Mouse (Mus musculus) liver (tissue): Measurements from ENCODE around the gene Mtnr1a.

Source experiments
- DNase-seq: peaks from one replicate; pipeline ENCODE4 v3.0.0-alpha.2; 2020; ENCODE audit warnings: mixed read lengths

Gene Mtnr1a

DNA sequence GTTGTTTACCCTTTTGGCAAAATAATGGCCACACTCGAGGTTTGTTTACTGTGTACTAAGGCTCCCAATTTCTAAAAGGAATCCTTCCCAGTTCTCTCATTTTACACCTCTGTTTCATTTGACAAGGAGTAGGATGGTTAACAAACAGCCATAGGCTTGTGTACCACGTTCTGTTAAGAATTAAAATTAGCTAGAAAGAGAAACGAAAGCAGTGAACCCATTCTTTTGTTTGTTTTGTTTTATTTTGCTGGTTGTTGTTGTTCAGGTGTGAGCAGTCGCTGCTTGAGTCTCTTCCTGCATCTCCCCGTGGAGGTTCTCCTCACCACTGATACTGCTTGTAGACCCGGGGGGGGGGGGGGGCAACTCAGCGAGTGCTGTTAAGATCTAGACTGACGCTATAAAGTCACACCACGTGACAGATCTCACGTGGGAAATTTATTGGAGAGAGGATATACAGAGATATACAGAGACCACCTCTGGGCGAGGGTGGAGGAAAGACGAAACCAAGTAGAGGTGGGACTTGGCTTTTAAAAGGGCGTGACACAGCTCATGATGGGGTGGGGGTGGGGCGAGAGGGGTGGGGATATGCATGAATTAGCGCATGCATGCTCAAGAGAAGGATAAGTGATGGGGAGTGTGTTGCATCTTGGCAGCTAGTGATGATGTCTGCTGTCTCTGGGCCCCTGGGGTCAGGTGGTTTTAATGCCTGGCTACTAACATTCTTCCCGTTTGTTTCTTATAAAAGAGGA lies 41.3 kb downstream of the Mtnr1a start:
- DNase-seq: no peak

DNA sequence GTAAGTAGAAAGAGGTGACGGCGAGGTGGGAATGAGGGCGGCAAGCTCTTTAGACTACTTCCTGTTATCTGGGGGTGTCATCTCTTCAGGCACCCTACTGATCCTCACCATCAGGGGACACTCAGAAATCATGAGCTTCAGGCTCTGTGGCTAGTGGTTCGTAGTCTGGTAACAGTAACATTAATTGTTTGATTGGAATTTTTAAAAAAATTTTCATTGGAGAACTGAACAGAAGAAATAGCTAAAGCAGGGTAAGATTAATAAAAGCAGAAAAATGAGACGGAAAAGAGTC lies 41.8 kb downstream of the Mtnr1a start:
- no peak for DNase-seq

GRCm38 (mm10) chr8:45111820-45112219 lies 42.9 kb downstream of the Mtnr1a start:
- no peak for DNase-seq

- DNase-seq: no peak
Measured at GRCm38 (mm10) chr8:45117588-45117987, 48.7 kb downstream of the Mtnr1a start.

DNA sequence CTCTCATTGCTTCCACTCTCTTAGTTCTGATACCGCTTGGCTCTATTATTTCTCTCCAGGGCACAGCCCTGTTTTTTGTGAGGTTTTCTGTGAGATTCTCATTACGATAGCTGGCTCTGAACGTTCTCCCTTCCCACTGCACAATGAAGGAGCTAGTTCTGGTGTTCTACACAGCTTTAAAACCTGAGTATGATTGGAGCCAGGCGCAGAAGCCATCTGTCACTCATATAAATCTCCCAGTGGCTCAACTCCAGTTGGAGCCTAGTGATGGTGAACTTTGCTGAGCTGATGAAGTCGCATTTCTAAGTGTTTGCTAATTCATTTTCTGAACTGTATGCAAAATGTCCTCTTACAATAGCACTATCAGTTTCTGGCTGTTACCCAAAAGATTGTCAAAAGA lies 56.7 kb downstream of the Mtnr1a start:
- no peak for DNase-seq
